Mouse (Mus musculus) liver, embryonic 16.5 days (tissue): ENCODE results near the gene Hacl1. TPM values are rescaled to one million over a fixed set of nuclear protein-coding genes. Genes with fewer than 3 reads are reported as not detected.

Experiments
- ATAC-seq: fragments of 200-750 bp; cut with Nextera tagmentation; 2 replicates; pipeline ENCODE4 v1.8.0; 2017; ENCODE audit warnings: low read depth, mild to moderate bottlenecking, moderate number of reproducible peaks, moderate library complexity
- H3K27ac ChIP-seq: fragments of 300-500 bp; sonication (generic); 2 replicates; pipeline ENCODE4 v1.5.1; 2014; ENCODE audit warnings: mild to moderate bottlenecking, low read length
- H3K27me3 ChIP-seq: fragments of 300-500 bp; sonication (generic); 2 replicates; pipeline ENCODE4 v1.6.1; 2014; ENCODE audit warnings: low read depth, low read length, mixed read lengths; ENCODE audit not compliant: control insufficient read depth, insufficient read depth
- H3K36me3 ChIP-seq: fragments of 300-500 bp; sonication (generic); 2 replicates; pipeline ENCODE4 v1.6.1; 2014; ENCODE audit warnings: mild to moderate bottlenecking; ENCODE audit not compliant: control insufficient read depth, insufficient read depth
- H3K4me1 ChIP-seq: fragments of 300-500 bp; sonication (generic); 2 replicates; pipeline ENCODE4 v1.6.1; 2014; ENCODE audit warnings: low read depth, low read length, mixed read lengths; ENCODE audit not compliant: control insufficient read depth
- H3K4me2 ChIP-seq: fragments of 300-500 bp; sonication (generic); 2 replicates; pipeline ENCODE4 v1.6.1; 2014; ENCODE audit warnings: low read depth, low read length, mixed read lengths
- H3K4me3 ChIP-seq: fragments of 300-500 bp; sonication (generic); 2 replicates; pipeline ENCODE4 v1.5.1; 2014; ENCODE audit warnings: low read depth, mild to moderate bottlenecking, low read length
- H3K9ac ChIP-seq: fragments of 300-500 bp; sonication (generic); 2 replicates; pipeline ENCODE4 v1.6.1; 2014; ENCODE audit warnings: low read depth, low read length
- H3K9me3 ChIP-seq: fragments of 300-500 bp; sonication (generic); replicated peaks from 2 replicates; pipeline ENCODE4 v1.6.1; 2016; ENCODE audit warnings: low read length; ENCODE audit not compliant: control insufficient read depth
- WGBS: fragments of 180-500 bp; shearing (Covaris S2); extraction: QIAGEN DNeasy Blood & Tissue Kit; methylation state at CpG from one replicate; pipeline ENCODE4 v1.1.7; 2014; ENCODE audit not compliant: insufficient replicate concordance; 5-methylcytosine and 5-hydroxymethylcytosine counted together
- polyA plus RNA-seq: library from polyadenylated mRNA; unstranded; fragments of >200 nt; fragmentation: Nextera tagmentation; extraction: Ambion mirVana; gene quantifications from 2 replicates; pipeline ENCODE4 v1.2.1, GENCODE M21; 2015

Hacl1 gene
- polyA plus RNA-seq, 1 experiment from 2014 or later: 16.1 TPM

DNA sequence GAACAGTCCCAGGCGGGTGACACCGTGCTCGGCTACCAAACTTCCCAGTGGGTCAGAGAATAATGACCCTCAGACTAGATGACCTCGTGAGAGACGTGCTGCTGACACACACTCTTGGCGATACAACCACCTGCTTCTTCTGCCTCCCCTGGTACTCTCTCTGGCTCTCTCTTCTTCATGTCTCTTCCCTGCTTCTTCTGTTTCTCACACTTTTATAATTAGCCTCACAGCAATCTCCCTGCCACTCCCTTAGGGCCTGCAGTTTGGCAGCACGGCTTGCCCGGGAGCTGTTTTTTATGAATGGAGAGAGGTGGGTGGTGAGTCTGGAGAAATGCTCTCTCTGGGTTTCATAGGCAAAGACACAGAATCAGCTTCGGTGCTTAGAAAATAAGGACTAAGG lies 65.2 kb downstream of the Hacl1 start:
- H3K27me3 ChIP-seq: no peaks in the 10 kb centered on the region
- H3K4me2 ChIP-seq: no peak overlapping the region
- no peaks in the 10 kb centered on the region for H3K36me3 ChIP-seq
- ATAC-seq: no peak
- WGBS: 60% methylated on average over 9 of the region's 9 CpGs
- no peak overlapping the region for H3K4me3 ChIP-seq
- no peak overlapping the region for H3K27ac ChIP-seq
- H3K9me3 ChIP-seq: no peaks in the 10 kb centered on the region; the same call in 1 of the 2 replicates
- H3K9ac ChIP-seq: no peak overlapping the region
- no peaks in the 10 kb centered on the region for H3K4me1 ChIP-seq

GRCm38 (mm10) chr14:31574903-31575665 lies 66.0 kb downstream of the Hacl1 start:
- H3K9me3 ChIP-seq: no peaks in the 10 kb centered on the region
- 70% methylated on average over 18 of the region's 18 CpGs for whole genome bisulfite sequencing
- H3K4me3 ChIP-seq: no peak overlapping the region
- H3K4me2 ChIP-seq: no peak overlapping the region
- peaks cover 7% of the 10 kb centered on the region for H3K4me1 ChIP-seq
- no peaks in the 10 kb centered on the region for H3K36me3 ChIP-seq
- no peak for ATAC-seq
- H3K9ac ChIP-seq: no peak overlapping the region
- no peak overlapping the region for H3K27ac ChIP-seq
- H3K27me3 ChIP-seq: no peaks in the 10 kb centered on the region

DNA sequence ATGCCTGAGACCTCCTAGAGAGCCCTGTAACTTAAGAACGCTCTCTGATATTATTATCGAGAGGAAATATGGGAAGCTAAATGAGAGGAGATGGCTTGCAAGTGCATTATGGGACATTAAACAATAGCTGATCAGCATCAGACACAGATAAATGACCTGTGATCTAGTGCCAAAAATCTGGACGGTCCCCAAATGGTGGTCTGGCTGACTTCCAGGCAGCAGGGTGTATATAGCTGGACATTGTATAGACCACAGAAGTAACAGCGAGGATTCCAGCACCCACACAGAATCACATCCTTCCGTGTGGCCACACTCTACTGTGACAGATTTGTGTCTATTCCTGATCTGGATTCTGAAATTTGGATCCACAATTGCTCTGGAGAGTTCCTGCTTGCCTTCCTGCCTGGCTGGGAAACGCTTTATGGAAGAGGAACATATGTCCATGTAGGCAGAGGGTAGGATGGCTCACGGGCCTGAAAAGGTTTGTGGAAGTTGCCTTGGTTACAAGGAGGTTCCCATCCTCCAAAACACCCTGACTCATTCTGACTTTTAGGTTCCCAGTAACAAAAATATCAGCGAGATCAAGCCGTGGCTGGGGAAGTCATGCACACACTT lies 68.4 kb downstream of the Hacl1 start:
- H3K4me1 ChIP-seq: peaks cover 17% of the 10 kb centered on the region
- no peak overlapping the region for H3K4me2 ChIP-seq
- no peaks in the 10 kb centered on the region for H3K9me3 ChIP-seq
- H3K27ac ChIP-seq: no peak overlapping the region
- H3K27me3 ChIP-seq: no peaks in the 10 kb centered on the region
- ATAC-seq: no peak
- H3K4me3 ChIP-seq: no peak overlapping the region
- WGBS: 57% methylated on average over 9 of the region's 9 CpGs
- no peaks in the 10 kb centered on the region for H3K36me3 ChIP-seq
- no peak overlapping the region for H3K9ac ChIP-seq

- no peak overlapping the region for H3K27ac ChIP-seq
- ATAC-seq: no peak
- no peaks in the 10 kb centered on the region for H3K36me3 ChIP-seq
- no peaks in the 10 kb centered on the region for H3K27me3 ChIP-seq
- H3K4me1 ChIP-seq: peaks cover 17% of the 10 kb centered on the region
- no peaks in the 10 kb centered on the region for H3K9me3 ChIP-seq
- no peak overlapping the region for H3K4me3 ChIP-seq
- H3K9ac ChIP-seq: no peak overlapping the region
- WGBS: 79% methylated on average over 5 of the region's 5 CpGs
- H3K4me2 ChIP-seq: no peak overlapping the region
These were observed 69.7 kb downstream of the Hacl1 start for GRCm38 (mm10) chr14:31571419-31571818.

DNA sequence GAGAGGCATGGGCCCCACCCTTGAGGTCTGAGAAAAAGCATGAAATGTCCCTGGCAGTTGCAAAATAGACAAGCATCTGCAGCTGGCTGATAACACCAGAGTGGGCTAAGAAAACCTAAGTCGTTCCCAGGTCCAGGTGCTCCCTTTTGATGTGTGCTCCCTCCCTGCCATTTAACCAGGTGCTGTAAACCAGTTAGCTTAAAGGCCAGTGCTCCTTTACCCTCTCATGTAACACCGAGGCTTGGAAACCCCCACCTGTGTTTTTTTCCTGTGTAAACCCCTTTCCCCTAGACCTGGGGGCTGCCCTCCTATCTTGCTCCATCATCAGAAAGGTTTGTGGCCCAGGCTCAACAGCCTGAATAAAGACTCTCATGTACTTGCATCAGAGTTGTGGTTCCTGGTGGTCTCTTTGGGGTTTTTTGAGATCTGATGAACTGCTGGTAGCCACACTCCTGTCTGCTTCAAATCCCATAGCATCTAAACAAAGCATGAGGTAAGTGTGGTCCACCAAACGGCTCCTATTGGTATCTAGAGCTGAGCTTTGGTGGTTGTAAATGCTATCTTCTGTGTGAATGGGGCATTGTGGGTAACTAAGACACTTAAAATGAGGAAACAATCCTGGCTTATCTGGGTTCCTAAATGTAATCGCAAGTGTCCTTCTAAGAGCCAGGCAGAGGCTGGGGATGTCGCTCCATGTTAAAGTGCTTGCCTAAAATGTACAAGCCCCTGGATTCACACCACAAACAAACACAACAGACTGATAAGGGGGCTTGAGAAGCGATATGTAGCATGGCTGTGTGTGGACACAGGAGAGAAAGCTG lies 70.7 kb downstream of the Hacl1 start:
- Histone ChIP-seq H3K4me3 (no peak overlapping the region), H3K9ac (no peak overlapping the region), H3K9me3 (no peaks in the 10 kb centered on the region), H3K4me2 (no peak overlapping the region), H3K27ac (no peak overlapping the region), H3K4me1 (peaks cover 17% of the 10 kb centered on the region), H3K36me3 (no peaks in the 10 kb centered on the region), H3K27me3 (no peaks in the 10 kb centered on the region)
- 14% methylated on average over 6 of the region's 6 CpGs for WGBS
- peak; percentile 63 for ATAC-seq

GRCm38 (mm10) chr14:31569151-31569631 lies 71.9 kb downstream of the Hacl1 start:
- peaks cover 17% of the 10 kb centered on the region for H3K4me1 ChIP-seq
- no peak overlapping the region for H3K4me3 ChIP-seq
- no peak overlapping the region for H3K27ac ChIP-seq
- H3K4me2 ChIP-seq: no peak overlapping the region
- no peaks in the 10 kb centered on the region for H3K27me3 ChIP-seq
- ATAC-seq: no peak
- no peaks in the 10 kb centered on the region for H3K9me3 ChIP-seq
- H3K36me3 ChIP-seq: no peaks in the 10 kb centered on the region
- H3K9ac ChIP-seq: no peak overlapping the region
- 19% methylated on average over 7 of the region's 7 CpGs for WGBS

DNA sequence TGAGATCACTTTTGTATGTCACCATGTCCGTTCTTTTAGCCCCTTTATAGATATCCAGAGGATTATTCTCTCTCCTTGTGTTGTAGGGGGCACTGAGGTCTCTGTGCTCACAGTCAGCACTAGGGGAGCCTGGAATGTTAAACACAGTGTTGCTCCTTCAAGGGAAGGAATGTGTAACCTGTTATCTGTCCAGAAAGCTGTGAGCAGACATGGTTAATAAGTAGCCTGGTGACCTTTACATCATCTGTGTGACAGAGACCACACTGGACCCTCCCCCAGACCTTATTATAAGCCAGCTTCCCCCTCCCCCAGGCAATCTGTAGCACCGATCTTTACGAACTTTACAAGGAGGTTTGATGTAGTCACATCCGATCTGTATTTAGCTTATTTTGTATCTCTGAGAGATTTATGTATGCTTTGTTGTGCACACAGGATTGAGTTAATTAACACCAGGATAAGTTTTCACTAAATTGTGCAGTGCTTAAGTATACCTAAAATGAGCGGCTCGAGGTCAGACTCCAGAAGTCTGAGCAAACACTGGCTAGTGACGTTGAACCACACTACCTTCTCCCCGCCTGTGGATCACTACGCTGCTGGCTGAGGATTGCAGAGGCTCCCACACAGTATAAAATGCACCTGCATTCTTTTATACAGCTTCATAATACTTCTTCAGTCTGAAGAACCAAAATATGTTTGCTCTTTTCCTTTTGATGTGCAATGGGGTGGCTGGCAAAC lies 75.4 kb downstream of the Hacl1 start:
- H3K4me3 ChIP-seq: no peak overlapping the region
- H3K4me1 ChIP-seq: peaks cover 15% of the 10 kb centered on the region
- no peak overlapping the region for H3K27ac ChIP-seq
- H3K27me3 ChIP-seq: no peaks in the 10 kb centered on the region
- WGBS: 61% methylated on average over 9 of the region's 9 CpGs
- no peaks in the 10 kb centered on the region for H3K36me3 ChIP-seq
- no peaks in the 10 kb centered on the region for H3K9me3 ChIP-seq
- no peak overlapping the region for H3K4me2 ChIP-seq
- H3K9ac ChIP-seq: no peak overlapping the region
- ATAC-seq: peak; percentile 68

DNA sequence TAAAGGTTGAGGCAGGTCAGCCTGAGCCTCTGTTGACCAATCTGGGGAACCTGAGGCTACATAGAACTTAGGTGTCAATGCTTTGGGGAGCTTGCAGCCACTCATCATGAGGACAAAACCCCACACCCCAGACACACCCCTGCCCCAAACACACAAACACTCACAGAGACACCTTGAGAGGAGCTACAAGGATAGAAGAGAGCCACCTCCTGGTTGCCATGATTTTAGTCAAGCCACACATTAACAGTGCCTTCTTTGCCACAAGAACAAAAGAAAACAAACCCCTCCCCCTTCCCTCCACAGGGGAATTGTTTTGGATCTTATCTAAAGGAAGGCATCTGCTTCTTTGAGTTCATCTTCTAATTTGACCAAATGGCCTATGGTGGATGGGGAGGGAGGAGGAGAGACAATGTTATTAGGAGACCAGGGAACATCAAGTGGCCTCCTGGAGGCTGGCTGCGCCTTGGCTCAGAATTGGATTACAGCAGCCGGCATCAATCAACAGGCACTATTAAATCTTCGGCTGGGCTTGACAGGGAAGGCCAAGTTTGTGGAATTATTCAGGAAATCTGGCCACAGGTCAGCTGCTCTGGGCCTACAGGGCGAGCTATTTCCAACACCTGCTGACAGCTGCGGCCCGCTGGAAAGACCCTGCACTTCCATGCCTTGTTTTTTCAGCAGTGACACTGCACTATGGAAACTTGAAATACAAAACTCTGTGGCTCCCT lies 76.5 kb downstream of the Hacl1 start:
- H3K4me1 ChIP-seq: peaks cover 5% of the 10 kb centered on the region
- H3K36me3 ChIP-seq: no peaks in the 10 kb centered on the region
- H3K27ac ChIP-seq: no peak overlapping the region
- H3K9ac ChIP-seq: no peak overlapping the region
- H3K27me3 ChIP-seq: no peaks in the 10 kb centered on the region
- no peak overlapping the region for H3K4me2 ChIP-seq
- 59% methylated on average over 6 of the region's 6 CpGs for WGBS
- H3K4me3 ChIP-seq: no peak overlapping the region
- H3K9me3 ChIP-seq: no peaks in the 10 kb centered on the region
- ATAC-seq: no peak
